Mouse (Mus musculus) E14TG2a.4 (cell line): Measurements from ENCODE around the gene Pan3.

Experiments
- CTCF ChIP-seq: conservative IDR thresholded peaks from 2 replicates; pipeline ENCODE4 v1.5.1; 2014; ENCODE audit warnings: low read length
- NANOG ChIP-seq: IDR thresholded peaks from 2 replicates; pipeline ENCODE4 v1.6.1; 2014; ENCODE audit warnings: borderline replicate concordance, low read length, mixed read lengths
- POU5F1 ChIP-seq: IDR thresholded peaks from 2 replicates; pipeline ENCODE4 v1.6.1; 2014; ENCODE audit warnings: low read length, borderline replicate concordance

- TF ChIP-seq CTCF (no peak), NANOG (no peak), POU5F1 (no peak)
Observed at GRCm38 (mm10) chr5:147408731-147409130, 21.2 kb upstream of the Pan3 start.
